Mouse (Mus musculus): ENCODE results near the gene Gpr61. TPM values are rescaled to one million over a fixed set of nuclear protein-coding genes. Genes with fewer than 3 reads are reported as not detected.

Gene Gpr61
- total RNA-seq (2021): not detected
- long read RNA-seq, experiment 1: 0 reads
- long read RNA-seq, experiment 2: 0 reads

DNA sequence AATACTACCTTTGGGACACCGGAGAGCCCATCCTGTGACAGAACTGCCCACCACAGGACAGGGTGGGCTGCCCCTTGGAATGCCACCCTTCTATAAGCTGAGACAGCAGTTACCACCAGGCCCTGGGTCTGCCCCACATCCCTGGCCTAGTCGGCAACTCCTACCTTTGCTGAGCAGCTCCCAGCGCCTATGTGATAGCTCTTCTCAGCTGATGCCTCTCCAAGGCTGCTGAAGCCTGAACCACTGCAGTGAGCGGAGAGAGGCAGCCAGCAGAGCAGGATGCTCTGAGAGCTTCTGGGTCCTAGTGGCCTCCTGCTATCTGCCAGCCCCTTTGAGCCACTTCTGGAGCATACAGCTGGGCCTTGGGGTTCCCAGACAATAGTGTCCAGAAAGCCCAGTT lies at the start of gene Gpr61:
TSS of gene Gpr61 (minus strand) at position 227 of the 400 bp plus-strand sequence.
- DNase-seq: no peak

DNA sequence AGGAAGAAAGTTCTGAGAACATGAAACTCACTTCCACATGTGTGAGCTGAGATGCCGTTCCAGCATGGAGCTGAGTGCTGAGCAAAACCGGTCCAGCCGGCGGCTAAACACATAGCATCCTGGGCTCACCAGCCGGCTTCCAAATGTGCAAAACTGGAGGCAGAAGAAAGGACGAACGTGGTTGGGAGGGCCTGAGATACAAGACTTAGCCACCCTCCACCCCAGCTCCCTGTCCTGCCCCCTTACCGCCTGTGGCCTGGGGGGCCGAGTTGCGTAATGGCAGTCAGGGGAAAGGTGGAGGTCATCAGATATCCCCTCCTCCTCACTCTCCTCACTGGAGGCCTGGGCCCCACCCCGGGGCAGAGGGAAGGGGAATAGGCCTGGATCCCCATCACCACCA lies 49.8 kb upstream of the Gpr61 start:
- DNase-seq: no peak

DNA sequence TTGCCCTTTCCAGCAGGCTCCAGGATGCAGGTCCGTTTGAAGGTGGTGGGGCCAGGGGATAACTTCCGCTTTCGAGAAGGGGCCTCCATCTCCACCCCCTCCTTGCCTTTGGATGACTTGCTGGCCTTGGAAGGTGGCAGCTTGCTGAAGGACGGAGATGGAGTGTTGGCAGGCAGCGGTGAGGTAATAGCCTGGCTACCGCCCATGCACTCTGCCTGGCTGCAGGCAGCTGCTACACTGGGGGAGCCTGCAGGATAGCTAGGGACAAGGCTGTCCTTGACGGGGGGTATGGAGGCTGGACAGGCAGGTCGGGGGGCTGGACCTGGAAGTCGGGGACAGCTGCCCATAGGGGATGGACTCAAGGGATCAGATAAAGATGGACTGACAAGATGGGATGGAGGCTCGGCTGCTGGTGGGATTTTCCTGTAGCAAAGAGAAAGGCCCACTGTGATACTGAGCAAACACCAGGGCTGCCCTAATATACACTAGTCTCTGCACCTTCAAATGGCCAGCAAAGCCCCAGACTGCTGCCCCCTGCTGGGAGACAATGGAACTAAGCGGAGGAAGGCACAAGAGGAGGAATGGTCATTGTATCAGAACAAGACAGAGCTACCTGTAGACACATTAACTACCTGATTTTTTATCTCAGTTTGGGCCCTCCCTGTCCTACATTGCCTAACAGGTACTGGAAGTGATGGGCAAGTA lies 49.1 kb upstream of the Gpr61 start:
- peak; percentile 79 to 94 for DNase-seq

DNA sequence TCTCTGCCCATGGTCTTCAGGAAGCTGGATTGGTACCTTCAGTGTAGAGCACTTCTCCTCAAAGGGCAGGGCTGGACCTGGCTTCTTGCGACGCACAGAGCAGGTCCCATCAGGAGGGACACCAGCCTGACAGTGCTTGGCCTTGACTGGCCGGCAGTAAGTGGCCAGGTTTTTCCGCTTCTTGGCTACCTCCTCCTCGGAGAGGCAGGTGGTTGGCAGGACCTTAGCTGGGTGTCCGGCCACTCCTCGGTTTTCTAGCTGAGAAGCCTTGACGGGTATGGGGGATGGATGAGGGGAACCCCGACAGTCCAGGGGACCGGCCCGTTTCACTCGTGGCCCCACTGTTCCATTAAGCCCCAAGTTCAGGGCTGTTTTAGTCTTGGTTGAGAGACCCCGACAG lies 48.5 kb upstream of the Gpr61 start:
- peak in 1 of 2 experiments; percentile 3 for DNase-seq

DNA sequence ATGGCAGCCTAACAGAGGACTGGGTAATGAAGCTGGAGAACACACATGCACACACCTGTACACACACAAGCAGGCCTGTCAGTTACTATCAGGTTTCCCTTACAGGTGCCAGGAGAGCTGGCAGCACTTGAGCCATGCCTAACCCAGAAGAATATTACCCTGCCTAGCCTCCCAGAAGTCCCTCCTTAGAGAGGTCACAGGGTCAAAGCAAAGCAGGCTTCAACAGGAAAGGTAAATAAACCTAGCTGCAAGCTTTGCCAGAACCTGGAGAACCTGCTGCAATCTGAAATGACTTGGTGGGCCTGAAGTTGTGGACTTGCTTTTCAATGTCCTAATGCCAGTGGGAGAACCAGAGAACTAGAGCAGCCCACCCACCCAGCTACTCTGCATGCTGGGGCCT lies 47.8 kb upstream of the Gpr61 start:
- DNase-seq: peak in 1 of 2 experiments; percentile 2

DNA sequence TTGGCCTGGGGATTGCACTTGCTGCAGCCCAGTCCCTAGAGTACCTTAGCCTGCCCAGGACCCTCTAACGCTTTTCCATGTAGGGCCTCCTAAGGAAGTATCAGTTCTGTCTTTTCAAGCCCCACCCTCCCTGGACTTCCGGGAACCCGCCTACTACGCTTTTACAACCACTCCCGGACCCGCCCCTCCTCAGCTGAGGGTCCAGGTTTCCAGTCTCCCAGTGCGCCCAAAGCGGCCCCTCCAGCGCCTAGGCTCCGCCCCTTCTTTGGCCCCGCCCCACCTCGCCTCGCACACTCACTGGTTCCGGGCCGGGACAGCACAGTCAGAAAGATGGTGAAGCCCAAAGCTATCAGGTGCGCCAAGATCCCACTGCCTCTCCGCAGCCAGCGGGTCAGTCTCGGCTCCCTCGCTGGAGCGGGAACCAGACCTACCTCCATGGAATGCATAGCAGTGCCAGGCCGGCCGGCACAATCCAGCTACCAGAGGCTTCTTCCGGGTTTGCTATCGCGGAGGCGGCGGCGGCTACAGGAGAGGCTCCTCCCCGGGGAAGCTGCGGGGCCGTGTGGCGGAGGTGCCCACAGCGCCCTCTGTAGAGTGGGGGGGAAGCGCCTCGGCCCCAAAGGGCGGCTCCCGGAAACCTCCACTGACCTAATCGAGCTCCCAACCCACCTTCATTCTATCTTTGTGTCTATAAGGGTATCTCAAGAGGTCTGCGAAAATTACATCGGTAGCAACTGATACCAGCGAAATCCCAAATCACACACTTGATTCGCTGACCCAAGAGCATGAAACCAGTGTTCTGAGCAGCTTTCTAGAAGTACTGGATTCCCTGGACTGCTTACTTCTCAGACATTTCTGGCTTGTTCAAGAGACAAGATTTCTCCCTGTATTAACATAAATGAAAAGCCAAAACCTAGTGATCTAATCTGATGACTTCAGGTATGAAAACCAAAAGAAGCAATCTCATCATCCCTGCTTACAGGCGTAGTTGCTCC lies 45.9 kb upstream of the Gpr61 start, which contains the start of gene Cyb561d1:
TSS of gene Cyb561d1 (minus strand) at position 884 of the 995 bp plus-strand sequence.
- DNase-seq: peak; percentile 97

DNA sequence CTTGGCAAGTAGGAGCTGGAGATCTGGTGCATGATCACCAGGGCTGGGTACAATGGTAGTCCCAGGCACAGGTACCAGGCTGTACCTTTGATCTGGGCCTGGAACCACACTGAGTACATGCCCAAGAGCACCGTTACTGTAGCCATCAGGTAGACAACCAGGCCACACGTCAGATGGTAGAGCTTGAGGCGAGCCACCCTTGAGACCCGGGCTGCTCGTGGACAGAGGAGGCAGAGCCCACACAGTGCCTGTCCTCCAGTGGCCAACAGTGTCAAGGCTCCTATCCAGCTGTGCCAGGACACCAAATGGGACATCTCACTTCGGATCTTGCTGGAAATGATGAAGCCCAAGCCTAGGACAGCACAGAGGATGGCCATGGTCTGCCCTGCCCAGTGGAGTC lies 44.5 kb upstream of the Gpr61 start:
- no peak for DNase-seq

DNA sequence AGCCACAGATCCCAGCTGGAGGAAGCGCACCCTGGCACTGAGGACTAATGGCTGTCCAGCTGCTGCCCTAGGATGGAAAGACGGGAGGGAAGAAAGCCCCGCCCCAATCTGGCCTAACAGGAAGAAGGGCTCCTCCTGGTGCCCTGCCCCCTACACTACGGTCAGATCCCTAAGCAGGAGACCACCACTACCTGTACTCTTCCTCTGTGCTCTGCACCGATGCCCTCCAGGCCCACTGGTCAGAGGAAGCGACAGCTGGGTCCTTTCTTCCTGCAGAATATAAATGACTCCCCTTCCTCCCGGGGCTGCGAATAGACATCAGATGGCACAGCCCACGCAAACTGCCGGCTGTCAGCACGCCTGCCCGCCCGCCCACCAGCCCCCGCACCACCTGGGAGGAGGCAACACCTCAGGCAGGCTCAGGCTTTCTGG lies 42.4 kb upstream of the Gpr61 start:
- peak; percentile 38 to 41 for DNase-seq

DNA sequence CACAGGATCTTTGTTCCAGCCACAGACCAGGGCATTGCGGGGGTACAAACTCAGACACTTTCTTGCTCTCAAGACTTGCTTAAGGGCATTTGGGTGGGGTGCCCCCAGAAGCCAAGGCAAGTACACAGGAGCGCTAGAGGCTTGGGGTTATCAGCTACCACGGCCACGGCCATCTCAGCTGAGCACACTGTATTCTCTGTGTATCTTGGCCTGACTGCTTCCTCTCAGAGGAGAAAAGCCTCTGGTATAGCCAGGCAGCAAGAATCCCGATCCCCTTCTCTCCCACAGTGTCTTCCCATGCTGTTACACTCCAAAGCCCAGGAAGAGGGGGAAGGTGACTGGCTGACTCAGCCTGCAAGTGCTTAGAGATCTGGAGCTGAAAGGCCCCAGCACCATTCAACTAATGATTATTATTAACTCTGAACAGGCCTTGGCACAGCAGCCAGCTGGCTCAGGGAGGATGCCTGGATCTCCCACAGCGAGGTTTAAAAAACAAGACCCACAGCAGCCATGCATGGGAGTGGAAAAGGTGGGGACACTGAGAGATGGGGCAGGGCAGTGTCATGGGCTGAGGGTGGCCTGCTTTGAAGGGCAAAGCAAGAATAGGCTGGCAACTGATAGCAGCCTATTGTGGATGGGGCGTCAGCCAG lies 41.4 kb upstream of the Gpr61 start:
- DNase-seq: peak in 1 of 2 experiments; percentile 18

DNA sequence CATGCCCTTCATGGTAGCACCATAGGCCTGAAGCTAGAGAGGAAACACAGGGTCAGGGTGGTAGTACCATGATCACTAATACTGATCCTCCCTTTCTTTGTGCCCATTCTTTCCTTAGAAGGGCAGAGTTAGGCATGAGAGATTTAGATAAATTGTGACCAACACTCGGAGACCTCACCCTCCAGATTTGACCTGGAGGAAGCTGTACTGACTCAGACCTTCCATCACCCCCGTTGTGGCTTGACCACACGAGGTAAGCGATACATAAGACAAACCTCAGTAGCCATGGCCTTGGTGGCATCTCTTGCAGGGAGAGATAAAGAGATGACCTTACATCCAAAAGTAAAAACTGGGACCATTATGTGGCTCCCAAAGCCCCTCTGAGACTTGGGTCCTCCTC lies 40.6 kb upstream of the Gpr61 start:
- DNase-seq: no peak

DNA sequence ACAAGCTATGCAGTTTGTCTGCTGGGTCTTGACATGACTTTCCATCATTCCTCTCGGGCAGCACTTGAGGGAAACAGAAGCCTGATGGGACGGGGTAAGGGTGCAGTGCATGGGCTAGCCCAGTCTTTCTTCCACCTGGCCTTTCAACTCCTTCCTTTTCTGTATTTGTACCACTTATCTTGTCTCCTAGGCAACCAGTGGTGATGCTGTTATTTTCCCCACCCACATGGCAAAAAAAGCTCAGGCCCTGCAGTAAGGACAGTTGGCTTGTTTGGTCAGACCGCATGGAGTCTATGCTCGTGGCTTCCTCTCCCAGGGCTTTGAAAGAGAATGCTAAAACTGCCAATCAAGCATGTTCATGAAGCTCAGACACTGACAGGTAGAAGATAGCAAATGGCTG lies 39.0 kb upstream of the Gpr61 start:
- peak in 1 of 2 experiments; percentile 14 for DNase-seq

DNA sequence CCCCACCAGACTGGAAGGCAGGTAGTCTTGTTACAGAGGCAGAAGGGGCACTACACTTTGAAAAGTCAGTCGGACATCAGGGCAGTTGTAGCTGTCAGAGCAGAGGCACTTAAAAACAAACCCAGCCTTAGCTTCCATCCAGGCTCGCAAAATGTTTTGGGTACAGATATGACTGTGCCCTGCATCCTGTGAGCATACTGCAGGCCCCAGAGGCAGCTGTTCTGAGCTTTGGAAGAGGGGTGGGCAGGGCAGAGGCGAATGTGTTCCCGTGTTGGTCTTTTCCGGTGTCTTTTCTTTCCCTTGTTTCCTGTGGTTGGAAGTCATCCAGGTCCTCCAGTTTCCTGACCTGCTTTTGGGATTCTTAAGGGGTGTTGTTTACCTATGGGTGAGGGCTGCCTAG lies 35.2 kb upstream of the Gpr61 start:
- DNase-seq: peak in 1 of 2 experiments; percentile 12

DNA sequence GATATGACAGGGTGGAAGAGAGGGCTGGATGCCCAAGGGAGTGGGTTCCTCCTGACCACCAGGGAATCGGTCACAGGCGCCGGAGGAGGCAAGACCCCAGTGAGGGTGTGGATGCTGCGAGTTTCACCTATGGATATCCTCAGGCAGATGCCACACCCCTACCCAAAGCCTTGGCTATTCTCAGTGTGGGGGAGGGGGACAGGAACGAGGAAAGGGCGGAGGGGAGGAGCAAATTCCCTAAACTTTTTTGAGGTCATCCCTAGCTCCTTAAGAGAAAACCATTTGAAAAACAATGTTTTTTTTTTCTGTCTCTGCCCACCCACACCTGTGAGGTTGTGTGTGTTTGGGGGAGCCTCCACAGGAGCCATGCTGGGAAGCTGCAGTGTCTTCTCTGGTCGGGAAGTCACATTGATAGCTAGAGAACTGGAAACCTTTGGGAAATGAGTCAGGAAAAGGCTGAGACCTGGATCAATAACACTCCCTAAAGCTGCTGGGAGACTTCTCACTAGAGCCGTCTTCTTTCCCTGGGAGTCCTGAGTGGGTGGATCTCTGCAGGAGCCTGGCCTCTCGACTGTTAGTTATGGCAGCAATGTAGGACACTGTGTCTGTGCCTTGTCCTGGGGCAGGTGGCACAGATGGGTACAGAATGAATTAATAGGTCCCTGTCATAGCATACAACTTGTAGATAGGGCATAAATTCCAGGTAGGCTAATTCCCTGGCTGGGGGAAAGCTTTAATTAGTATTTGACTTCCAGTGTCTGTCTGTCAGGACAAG lies 34.2 kb upstream of the Gpr61 start:
- no peak for DNase-seq

DNA sequence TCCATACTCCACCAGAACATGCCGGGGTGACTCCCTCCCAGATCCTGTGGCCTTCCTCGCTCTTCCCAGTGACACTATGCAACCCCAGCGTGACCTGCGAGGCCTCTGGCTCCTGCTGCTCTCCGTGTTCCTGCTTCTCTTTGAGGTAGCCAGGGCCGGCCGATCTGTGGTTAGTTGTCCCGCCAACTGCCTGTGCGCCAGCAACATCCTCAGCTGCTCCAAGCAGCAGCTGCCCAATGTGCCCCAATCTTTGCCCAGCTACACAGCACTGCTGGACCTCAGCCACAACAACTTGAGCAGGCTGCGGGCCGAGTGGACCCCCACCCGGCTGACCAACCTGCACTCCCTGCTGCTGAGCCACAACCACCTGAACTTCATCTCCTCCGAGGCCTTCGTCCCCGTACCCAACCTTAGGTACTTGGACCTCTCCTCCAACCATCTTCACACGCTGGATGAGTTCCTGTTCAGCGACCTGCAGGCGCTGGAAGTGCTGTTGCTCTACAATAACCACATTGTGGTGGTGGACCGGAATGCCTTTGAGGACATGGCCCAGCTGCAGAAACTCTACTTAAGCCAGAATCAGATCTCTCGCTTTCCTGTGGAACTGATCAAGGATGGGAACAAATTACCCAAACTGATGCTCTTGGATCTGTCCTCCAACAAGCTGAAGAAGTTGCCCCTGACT lies 32.6 kb upstream of the Gpr61 start:
- peak in 1 of 2 experiments; percentile 5 for DNase-seq

DNA sequence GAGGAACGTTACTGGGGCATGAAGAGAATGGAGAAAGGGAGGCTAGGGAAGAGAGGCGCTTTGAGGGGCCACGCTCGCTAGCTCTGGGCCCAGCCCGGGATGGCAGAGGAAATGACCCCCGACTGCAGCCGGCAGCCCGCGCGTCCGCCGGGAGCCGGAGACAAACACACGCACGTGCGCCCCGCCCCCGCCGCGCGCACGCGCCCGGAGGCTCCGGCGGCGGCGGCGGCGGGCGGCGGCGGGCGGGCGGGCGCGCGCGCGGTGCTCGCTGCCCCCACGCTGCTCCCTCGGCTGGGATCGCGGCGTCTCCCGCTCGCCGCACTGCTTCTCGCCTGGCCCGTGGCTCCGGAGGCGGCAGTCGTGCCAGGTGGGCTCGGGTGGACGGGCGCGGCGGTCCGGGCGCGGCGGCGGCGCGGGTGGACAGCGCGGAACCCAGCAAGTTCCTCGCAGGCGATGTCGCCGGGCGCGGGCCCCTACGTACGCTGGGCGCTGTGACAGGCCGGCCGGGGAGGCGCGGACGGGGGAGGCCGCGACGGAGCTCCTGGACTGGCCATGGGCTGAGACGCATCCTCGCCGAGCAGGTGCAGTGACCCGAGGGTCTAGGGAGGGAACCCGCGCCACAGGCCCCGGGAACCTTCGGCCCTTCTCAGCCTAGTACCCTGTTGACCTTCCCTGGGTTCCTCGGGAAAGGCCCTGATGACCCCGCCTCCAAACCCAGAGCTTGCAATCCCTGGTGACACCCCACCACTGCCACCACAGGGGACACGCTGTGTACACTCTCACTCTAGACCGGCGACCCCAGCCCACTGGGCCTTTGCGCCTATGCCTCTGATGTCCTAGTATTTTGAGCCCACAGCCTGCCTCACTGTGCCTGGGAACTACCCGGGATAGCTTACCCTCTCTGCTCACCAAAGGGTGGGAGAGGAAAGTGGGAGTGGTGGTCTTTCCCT lies 31.7 kb upstream of the Gpr61 start, which contains the start of gene Amigo1:
TSS of gene Amigo1 (plus strand) at position 238 of the 950 bp plus-strand sequence.
- peak; percentile 67 to 70 for DNase-seq

DNA sequence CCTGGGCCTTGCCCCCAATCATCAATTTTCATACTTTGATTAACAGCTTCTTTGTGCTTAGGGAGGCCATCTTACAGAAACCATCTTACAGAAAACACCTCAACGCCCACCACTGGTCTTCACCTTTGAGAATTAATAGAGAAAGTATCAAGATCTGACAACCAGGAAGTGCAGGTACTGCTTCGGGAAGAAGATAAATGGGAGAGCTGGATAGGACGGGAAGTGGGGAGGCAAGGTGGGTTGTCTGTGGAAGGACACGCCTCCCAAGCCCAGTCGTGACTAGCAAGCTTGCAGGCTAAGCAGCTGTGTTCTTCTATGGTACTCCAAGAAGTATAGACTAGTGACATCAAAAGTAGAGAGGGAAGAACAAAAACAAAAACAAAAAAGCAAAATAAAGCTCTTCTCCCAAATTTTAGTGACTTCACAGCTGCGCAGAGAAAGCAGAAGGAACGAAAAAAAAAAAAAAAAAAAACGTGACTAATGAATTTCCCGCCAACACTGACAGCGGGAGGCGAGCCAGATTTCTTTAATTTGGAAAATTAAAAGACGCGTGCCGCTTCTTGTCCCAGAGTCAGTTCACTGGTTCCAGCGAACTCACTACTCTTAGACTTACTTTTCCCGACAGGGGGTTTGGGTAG lies 30.9 kb upstream of the Gpr61 start:
- peak in 1 of 2 experiments; percentile 13 for DNase-seq

DNA sequence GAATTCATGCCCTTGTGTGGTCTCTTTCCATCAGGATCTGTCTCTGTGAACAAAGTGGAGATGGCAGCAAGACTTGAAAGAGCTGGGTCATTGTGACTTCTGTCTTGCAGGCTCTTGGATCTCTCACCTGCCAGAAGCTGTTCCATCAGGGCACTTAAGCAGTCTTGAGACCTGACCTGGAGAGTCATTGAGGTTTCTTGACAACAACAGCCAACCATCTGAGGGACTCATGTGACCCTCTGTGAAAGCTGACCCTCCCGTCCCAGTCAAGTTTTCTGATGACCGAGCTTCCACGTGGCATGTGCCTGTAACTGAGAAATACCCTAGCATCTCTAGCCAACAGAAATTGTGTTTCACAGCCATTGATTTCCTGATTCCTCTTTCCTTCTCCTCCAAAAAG lies 30.1 kb upstream of the Gpr61 start:
- DNase-seq: no peak

DNA sequence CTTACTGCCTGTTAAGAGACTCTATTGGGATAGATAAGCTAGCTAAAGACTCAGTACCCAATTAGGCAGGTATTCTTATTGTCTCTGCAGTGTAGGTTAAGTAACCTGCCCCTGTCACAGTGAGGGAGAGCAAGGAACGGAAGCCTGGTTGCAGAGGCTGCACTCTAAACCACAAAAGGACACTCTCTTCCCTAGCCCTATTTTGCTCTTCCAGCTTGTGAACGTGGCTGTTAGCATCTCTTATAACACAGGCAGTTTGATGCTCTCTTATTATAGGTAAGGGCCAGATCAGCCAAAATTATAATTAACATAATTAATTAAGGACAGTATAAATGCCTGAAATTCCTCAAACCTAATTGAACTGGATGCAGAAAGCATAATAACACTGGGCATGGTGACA lies 25.8 kb upstream of the Gpr61 start:
- no peak for DNase-seq

Data from heart, adult 18-20 months (tissue).